Mouse (Mus musculus) midbrain, postnatal 0 days (tissue): Measurements from ENCODE around the gene Dnajc2. TPM values are rescaled to one million over a fixed set of nuclear protein-coding genes. Genes with fewer than 3 reads are reported as not detected.

Experiments used
- ATAC-seq: fragments of 200-750 bp; cut with Nextera tagmentation; 2 replicates; pipeline ENCODE4 v1.8.0; 2017; ENCODE audit warnings: moderate number of reproducible peaks, mild to moderate bottlenecking, moderate TSS enrichment, moderate library complexity; ENCODE audit not compliant: low FRiP score
- DNase-seq: peaks from one replicate; pipeline ENCODE4 v3.0.0-alpha.2; 2015; ENCODE audit warnings: low spot score
- H3K27ac ChIP-seq: fragments of 300-500 bp; sonication (generic); 2 replicates; pipeline ENCODE4 v1.5.1; 2014; ENCODE audit warnings: low read depth, mild to moderate bottlenecking, low read length, mixed read lengths
- H3K27me3 ChIP-seq: fragments of 300-500 bp; sonication (generic); 2 replicates; pipeline ENCODE4 v1.6.1; 2014; ENCODE audit warnings: low read length, control low read depth, mixed read lengths; ENCODE audit not compliant: insufficient read depth
- H3K36me3 ChIP-seq: fragments of 300-500 bp; sonication (generic); 2 replicates; pipeline ENCODE4 v1.6.1; 2014; ENCODE audit warnings: low read length, control low read depth, mixed read lengths; ENCODE audit not compliant: insufficient read depth
- H3K4me1 ChIP-seq: fragments of 300-500 bp; sonication (generic); 2 replicates; pipeline ENCODE4 v1.6.1; 2014; ENCODE audit warnings: mild to moderate bottlenecking, control low read depth, antibody characterized with exemption, low read length, mixed read lengths; ENCODE audit not compliant: insufficient read depth
- H3K4me2 ChIP-seq: fragments of 300-500 bp; sonication (generic); 2 replicates; pipeline ENCODE4 v1.6.1; 2014; ENCODE audit warnings: low read depth, mild to moderate bottlenecking, low read length, mixed read lengths; ENCODE audit not compliant: poor library complexity, severe bottlenecking
- H3K4me3 ChIP-seq: fragments of 300-500 bp; sonication (generic); 2 replicates; pipeline ENCODE4 v1.5.1; 2014; ENCODE audit warnings: low read depth, mild to moderate bottlenecking, low read length, moderate library complexity
- H3K9ac ChIP-seq: fragments of 300-500 bp; sonication (generic); replicated peaks from 2 replicates; pipeline ENCODE4 v1.6.1; 2014; ENCODE audit warnings: mild to moderate bottlenecking, low read length, moderate library complexity, mixed read lengths; ENCODE audit not compliant: poor library complexity, severe bottlenecking
- H3K9me3 ChIP-seq: fragments of 300-500 bp; sonication (generic); 2 replicates; pipeline ENCODE4 v1.6.1; 2016; ENCODE audit warnings: low read length, control low read depth
- CTCF ChIP-seq: IDR thresholded peaks from 2 replicates; pipeline ENCODE4 v1.5.1; 2016; ENCODE audit warnings: antibody characterized with exemption, mild to moderate bottlenecking
- WGBS: fragments of 180-500 bp; shearing (Covaris S2); extraction: QIAGEN DNeasy Blood & Tissue Kit; methylation state at CpG from one replicate; pipeline ENCODE4 v1.1.7; 2014; 5-methylcytosine and 5-hydroxymethylcytosine counted together
- polyA plus RNA-seq: library from polyadenylated mRNA; unstranded; fragments of >200 nt; fragmentation: Nextera tagmentation; extraction: Ambion mirVana; gene quantifications from 2 replicates; pipeline ENCODE4 v1.2.1, GENCODE M21; 2015
- total RNA-seq: library from RNA; depleted of rRNA; stranded (reverse); fragments of >200 nt; gene quantifications from 2 replicates; pipeline ENCODE4 v1.2.3, GENCODE M21; 2014

The Dnajc2 gene
- total and polyA plus RNA-seq, 2 experiments from 2014 or later: 21.3 to 71.8 TPM

GRCm38 (mm10) chr5:21769841-21770240, 15.2 kb downstream of the Dnajc2 start:
- 95% methylated on average over 6 of the region's 6 CpGs for WGBS
- H3K36me3 ChIP-seq: peaks cover 53% of the 10 kb centered on the region

GRCm38 (mm10) chr5:21768506-21768905, 16.5 kb downstream of the Dnajc2 start:
- no peak for DNase-seq
- Histone ChIP-seq H3K9ac (no peak overlapping the region), H3K27ac (no peak overlapping the region), H3K36me3 (peaks cover 55% of the 10 kb centered on the region), H3K27me3 (no peaks in the 10 kb centered on the region), H3K9me3 (no peaks in the 10 kb centered on the region), H3K4me3 (no peak overlapping the region), H3K4me2 (no peak overlapping the region), H3K4me1 (no peaks in the 10 kb centered on the region)
- WGBS: 92% methylated on average over 4 of the region's 4 CpGs
- ATAC-seq: no peak
- no peak for TF ChIP-seq CTCF

More at GRCm38 (mm10) chr5:21769841-21770240, 15.2 kb downstream of the Dnajc2 start:
- no peaks in the 10 kb centered on the region for H3K9me3 ChIP-seq
- no peak for TF ChIP-seq CTCF
- no peak overlapping the region for H3K4me3 ChIP-seq
- no peak overlapping the region for H3K27ac ChIP-seq
- no peak overlapping the region for H3K9ac ChIP-seq
- no peaks in the 10 kb centered on the region for H3K4me1 ChIP-seq
- no peak overlapping the region for H3K4me2 ChIP-seq
- ATAC-seq (no peak), DNase-seq (no peak)
- no peaks in the 10 kb centered on the region for H3K27me3 ChIP-seq

- Histone ChIP-seq H3K4me2 (no peak overlapping the region), H3K27ac (no peak overlapping the region), H3K27me3 (no peaks in the 10 kb centered on the region), H3K36me3 (peaks cover 60% of the 10 kb centered on the region), H3K9me3 (no peaks in the 10 kb centered on the region), H3K4me3 (no peak overlapping the region), H3K4me1 (no peaks in the 10 kb centered on the region), H3K9ac (no peak overlapping the region)
- DNase-seq: no peak
- no peak for ATAC-seq
- TF ChIP-seq CTCF: no peak
- WGBS: 97% methylated on average over 6 of the region's 8 CpGs
Measured at GRCm38 (mm10) chr5:21745966-21746365, 39.1 kb downstream of the Dnajc2 start.

- H3K36me3 ChIP-seq: peaks cover 69% of the 10 kb centered on the region
- H3K4me3 ChIP-seq: no peak overlapping the region
- H3K9ac ChIP-seq: no peak overlapping the region
- no peak for DNase-seq
- H3K4me1 ChIP-seq: no peaks in the 10 kb centered on the region
- no peak overlapping the region for H3K4me2 ChIP-seq
- ATAC-seq: no peak
- H3K27ac ChIP-seq: no peak overlapping the region
- no peak for TF ChIP-seq CTCF
- H3K9me3 ChIP-seq: no peaks in the 10 kb centered on the region
- no peaks in the 10 kb centered on the region for H3K27me3 ChIP-seq
Measured at GRCm38 (mm10) chr5:21744651-21745050, 40.4 kb downstream of the Dnajc2 start.

- Histone ChIP-seq H3K36me3 (peaks cover 70% of the 10 kb centered on the region), H3K4me3 (no peak overlapping the region), H3K9me3 (no peaks in the 10 kb centered on the region), H3K27ac (no peak overlapping the region), H3K9ac (no peak overlapping the region), H3K4me2 (no peak overlapping the region), H3K4me1 (no peaks in the 10 kb centered on the region), H3K27me3 (no peaks in the 10 kb centered on the region)
- ATAC-seq: no peak
- 98% methylated on average over 10 of the region's 10 CpGs for WGBS
- no peak for TF ChIP-seq CTCF
- DNase-seq: no peak
Measured at GRCm38 (mm10) chr5:21743606-21744005, 41.4 kb downstream of the Dnajc2 start.

- Histone ChIP-seq H3K4me1 (peaks cover 5% of the 10 kb centered on the region; the same call in 1 of the 2 replicates), H3K4me2 (no peak overlapping the region), H3K9me3 (no peaks in the 10 kb centered on the region), H3K9ac (no peak overlapping the region), H3K27me3 (no peaks in the 10 kb centered on the region), H3K27ac (no peak overlapping the region), H3K4me3 (no peak overlapping the region), H3K36me3 (peaks cover 45% of the 10 kb centered on the region)
- TF ChIP-seq CTCF: no peak
- DNase-seq: no peak
- 91% methylated on average over 13 of the region's 13 CpGs for WGBS
- no peak for ATAC-seq
Measured at GRCm38 (mm10) chr5:21739881-21740280, 45.2 kb downstream of the Dnajc2 start.
